Mouse (Mus musculus): ENCODE results near the gene Asb10. TPM values are rescaled to one million over a fixed set of nuclear protein-coding genes. Genes with fewer than 3 reads are reported as not detected.

Asb10 gene
- total RNA-seq, 2 experiments from 2014 or later: 0.23 TPM; not detected in 1

DNA sequence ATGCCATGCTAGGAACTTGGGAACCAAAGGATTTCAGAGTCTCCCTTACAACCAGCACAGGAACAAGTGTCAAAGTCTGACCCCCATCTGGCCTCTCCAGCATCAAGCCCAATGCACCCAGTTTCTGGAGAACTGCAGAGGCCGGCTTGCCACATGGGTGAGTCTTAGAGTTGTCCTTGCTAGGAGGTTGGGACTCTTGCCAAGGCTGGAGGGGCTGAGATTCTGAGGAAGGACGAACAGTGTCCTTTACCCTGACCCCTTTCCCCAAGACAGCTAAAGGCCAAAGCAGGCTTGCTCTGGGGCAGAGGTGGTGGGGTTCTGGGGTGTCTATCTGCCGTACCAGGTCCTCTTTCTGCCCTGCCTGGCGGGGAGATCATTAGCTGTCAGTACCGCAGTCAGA lies 4.3 kb downstream of the Asb10 start:
- DNase-seq (ENCODE audit: low spot score in 2 of 2): no peak

DNA sequence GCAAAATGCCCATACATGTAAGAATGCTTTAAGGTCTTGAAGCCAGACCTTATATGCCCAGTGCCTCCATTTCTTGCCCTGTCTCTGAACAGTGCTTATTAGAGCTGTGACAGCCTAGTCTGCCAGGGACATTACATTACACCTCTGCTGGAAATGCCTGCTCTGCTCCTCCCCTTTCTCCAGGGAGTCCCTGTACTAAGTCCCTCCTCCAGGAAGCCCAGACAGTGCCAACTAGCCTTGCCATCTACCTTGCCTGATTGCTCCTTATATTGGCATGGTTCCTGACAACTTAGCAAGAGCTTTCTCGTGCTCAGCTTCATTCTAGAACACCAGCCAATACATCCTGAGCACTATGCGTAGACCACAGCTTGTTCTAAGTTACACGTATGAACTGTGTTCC lies 5.0 kb downstream of the Asb10 start:
- no peak for DNase-seq (ENCODE audit: low spot score in 2 of 2)

DNA sequence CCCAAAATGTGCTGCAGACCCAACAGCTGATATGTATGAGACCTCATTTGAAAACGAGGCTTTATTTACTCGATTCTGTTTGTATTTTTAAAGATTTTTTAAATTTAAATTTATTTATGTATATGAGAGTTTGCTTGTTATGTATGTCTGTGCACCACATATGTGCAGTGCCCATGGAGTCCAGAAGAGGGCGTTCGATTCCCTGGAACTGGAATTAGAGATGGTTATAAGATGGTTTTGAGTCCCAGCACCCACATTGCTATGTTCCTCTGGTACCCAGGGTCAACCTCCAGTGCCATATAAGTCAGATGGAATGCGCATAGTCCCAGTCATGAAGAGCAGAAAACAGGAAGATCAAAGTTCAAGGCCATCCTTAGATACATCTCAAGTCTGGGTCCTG lies 6.5 kb downstream of the Asb10 start:
- DNase-seq (ENCODE audit: low spot score in 2 of 2): no peak

DNA sequence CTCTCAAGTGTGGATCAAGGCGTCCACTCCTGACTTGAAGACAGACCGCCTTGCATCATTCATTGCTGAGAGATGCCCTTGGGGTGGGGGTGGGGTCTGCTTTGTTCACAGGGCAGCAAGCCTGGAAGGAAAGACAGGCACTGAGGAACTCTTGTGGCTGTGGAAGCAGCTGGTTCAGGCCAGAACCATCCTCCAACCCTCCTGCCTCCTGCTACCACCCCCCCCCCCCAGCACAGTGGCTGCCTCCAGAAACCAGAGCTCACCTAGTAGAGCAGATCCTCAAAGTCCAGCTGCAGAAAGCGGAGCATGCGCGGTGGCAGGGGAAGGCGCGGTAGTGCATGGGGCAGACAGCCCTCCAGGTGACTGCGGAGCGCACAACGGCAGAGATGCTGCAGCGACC lies 7.4 kb downstream of the Asb10 start:
- DNase-seq (ENCODE audit: low spot score in 2 of 2): no peak

- peak; percentile 86 to 95 for DNase-seq (ENCODE audit: low spot score in 2 of 2)
Measured at GRCm38 (mm10) chr5:24530042-24530689, 10.6 kb downstream of the Asb10 start.

DNA sequence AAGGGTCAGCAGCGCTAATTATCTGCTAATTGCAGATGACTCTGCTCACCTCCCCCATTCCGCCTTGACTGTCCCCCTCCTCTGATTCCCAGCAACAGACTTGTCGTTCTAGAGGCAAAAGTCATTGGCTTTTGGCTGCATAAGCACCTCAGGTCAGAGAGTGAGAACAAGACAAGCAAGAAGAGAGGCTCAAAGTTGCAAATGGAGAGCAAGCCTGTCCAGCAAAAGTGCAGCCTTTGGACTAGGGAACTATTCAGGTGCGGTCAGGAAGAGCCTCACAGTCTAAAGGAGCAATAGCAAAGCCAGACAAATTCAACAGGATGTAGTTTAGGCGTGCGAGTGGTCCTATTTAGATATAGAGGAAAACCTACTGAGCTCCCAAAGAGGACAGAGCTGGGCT lies 13.0 kb downstream of the Asb10 start:
- DNase-seq (ENCODE audit: low spot score in 2 of 2): no peak

- no peak for DNase-seq (ENCODE audit: low spot score in 2 of 2)
Measured at GRCm38 (mm10) chr5:24526889-24527230, 13.9 kb downstream of the Asb10 start, which contains the start of gene Gbx1. Gene Gbx1, minus strand, starts transcription at chr5:24527202.

DNA sequence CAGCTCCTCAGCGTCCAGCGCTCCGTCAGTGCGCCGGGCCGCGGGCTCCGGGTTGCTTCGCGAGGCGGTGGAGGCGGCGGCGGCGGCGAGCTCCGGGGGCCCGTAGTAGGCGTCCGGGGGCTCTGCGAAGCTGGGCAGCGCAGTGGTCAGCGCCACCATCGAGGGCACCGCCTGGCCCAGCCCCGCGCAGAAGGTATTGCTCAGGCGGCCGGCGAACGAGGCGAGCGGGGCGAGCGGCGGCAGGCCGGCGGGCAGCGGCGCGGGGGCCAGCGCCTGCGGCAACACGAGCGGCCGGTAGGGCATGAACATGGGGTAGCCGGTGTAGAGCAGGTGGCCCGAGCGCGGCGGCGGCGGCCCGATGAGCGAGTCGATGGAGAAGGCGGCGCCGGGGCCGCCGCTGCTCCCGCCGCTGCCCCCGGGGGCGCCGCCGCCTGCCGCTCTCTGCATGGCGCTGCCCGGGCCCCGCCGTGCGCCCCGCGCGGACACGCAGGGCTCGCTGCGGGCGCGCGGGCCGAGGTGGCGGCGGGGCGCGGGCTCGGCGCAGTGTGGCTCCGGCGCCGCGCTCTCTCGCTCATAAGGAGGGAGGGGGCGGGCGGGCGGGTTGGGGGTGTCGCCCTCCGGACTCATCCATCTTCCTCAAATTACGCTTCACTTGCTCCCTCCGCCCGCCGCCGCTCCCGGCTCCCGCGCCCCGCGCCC lies 14.4 kb downstream of the Asb10 start:
- DNase-seq (ENCODE audit: low spot score in 2 of 2): no peak

GRCm38 (mm10) chr5:24525360-24526189 lies 15.2 kb downstream of the Asb10 start:
- DNase-seq (ENCODE audit: low spot score in 2 of 2): no peak

DNA sequence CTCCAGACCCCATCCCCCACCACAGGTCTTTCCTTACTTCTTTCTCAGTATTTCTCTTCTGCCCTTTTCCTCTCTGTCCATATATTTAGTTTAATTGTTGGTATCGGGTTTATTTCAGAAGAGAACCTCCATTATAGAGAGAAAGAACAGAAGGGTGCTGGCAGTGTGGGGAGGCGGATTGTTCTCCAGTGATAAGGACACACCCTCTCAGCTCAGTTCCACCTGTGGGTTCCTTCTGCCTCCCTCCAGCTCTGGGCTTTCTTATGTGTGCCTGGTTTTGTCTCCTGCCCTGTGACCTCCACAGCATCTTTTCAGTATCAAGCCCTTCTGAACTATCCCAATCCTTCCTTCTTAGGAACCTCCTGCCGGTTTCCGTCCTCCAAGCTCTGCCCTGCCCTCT lies 16.3 kb downstream of the Asb10 start:
- DNase-seq (ENCODE audit: low spot score in 2 of 2): no peak

- DNase-seq (ENCODE audit: low spot score in 2 of 2): no peak
Measured at GRCm38 (mm10) chr5:24523806-24524205, 17.0 kb downstream of the Asb10 start.

DNA sequence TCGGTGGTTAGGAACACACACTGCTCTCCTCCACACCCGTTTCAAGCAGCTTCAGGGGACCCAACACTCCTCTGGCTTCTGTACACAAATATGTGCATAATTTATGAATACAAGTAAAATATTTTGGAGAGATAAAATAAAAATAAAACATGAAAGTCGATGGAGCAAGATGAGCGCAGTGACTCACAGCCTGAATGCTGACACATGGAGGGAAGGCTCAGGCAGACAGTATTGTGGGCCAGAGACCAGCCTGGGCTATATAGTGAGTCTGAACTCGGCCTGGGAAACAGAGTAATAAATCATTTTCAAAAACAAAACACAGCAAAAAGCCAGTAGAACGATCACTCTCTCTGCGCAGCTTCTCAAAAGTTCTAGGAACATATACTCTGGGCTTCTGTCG lies 19.4 kb downstream of the Asb10 start:
- DNase-seq (ENCODE audit: low spot score in 2 of 2): no peak

DNA sequence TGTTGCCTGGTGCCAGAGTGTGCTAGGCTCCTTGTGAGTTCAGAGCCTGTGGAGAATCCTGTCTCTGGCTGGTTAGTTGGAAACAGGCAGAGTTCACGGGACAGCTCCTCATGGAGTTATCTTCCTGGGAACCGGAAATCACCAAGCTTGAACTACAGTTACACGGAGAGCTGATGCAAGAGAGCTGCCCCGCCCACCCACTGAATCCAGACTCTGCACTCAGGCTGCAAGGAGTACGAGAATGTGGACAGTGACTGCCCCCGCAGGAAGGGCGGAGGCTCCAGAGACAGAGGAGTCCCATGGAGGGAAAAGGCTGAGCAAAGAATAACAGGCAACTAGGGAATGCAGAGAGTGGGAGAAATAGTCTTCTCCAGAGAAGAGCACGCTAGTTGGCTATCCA lies 28.5 kb downstream of the Asb10 start:
- DNase-seq (ENCODE audit: low spot score in 2 of 2): no peak

DNA sequence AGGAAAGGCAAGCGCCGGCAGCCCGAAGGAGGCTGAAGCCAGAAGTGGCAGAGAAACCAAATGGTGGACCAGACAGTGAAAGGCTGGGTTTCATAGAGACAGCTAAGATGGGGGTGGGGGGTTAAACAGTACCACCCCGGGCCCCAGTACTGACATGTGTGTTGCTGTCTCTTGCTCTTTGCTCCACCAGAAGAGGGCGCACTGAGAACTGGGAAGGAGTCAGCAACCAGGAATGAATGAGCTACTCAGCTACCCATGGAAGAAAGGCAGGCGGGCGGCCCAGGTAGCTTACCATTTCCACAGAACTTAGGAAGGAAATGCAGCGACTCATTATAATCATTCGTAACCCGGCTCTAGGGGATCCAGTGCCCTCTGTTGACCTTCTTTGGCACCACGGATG lies 30.1 kb downstream of the Asb10 start:
- DNase-seq (ENCODE audit: low spot score in 2 of 2): peak in 1 of 2 experiments; percentile 46

- DNase-seq (ENCODE audit: low spot score in 2 of 2): no peak
Measured at GRCm38 (mm10) chr5:24508406-24508805, 32.4 kb downstream of the Asb10 start.

DNA sequence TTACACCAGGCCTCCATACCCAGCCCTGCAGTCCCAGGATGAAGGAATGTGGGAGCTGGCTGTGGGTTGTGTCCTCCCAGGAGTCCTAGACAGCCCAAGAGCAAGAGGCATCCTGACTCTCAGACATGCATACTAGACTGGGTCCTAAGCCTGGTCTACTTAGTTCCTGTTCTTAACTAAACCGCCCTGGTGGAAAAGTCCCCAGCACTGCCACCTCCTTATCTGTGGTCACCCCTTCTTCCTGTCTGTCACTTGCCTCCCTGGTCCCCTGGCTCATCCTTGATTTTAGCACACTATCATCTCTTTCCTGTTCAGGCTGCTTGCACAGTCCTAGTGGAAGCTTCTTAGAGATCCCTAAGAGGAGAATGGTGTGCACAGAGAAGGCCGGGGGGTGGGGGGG lies 35.3 kb downstream of the Asb10 start:
- DNase-seq (ENCODE audit: low spot score in 2 of 2): no peak

GRCm38 (mm10) chr5:24502786-24503185 lies 38.0 kb downstream of the Asb10 start:
- no peak for DNase-seq (ENCODE audit: low spot score in 2 of 2)

GRCm38 (mm10) chr5:24500851-24501250 lies 39.9 kb downstream of the Asb10 start:
- DNase-seq (ENCODE audit: low spot score in 2 of 2): no peak

DNA sequence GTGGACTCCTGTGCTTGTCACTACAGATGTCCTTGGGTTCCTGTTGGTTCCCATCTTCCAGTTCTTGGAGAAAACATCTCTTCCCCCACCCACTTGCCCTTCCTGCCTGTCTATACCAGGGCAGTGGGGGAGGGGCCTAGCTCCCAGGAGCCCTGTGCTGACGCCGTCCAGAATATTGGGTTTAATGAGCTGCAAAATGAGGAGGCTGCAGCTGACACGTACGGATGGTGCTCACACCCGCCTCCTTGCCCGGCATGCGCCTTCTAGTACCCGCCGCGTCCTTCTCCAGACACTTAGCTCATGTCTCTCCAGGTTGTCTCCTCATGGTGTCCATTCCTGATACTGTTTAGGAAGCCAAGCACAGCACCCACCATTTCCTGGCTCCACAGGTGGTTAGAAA lies 41.7 kb downstream of the Asb10 start:
- no peak for DNase-seq (ENCODE audit: low spot score in 2 of 2)

GRCm38 (mm10) chr5:24497526-24497925 lies 43.3 kb downstream of the Asb10 start:
- no peak for DNase-seq (ENCODE audit: low spot score in 2 of 2)

DNA sequence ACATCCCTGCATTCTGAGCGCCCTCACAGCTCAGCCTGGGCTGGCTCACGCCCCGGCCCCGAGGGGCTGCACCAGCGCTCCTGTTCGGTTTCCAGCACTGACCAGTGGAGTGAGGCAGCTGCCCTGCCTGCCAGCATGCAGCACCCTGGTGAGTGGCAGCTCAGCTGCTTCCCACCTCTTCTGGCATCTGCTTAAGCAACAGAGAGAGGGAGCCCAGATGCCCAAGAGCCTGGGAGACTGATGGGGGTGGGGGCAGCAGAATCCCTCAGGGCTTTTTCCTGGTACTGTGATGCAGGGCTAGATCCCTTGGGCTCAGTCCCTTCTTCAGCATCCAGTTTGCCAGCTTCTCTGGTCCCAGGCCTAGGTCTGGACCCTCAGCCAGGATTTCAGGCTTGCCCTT lies 44.0 kb downstream of the Asb10 start:
- no peak for DNase-seq (ENCODE audit: low spot score in 2 of 2)

DNA sequence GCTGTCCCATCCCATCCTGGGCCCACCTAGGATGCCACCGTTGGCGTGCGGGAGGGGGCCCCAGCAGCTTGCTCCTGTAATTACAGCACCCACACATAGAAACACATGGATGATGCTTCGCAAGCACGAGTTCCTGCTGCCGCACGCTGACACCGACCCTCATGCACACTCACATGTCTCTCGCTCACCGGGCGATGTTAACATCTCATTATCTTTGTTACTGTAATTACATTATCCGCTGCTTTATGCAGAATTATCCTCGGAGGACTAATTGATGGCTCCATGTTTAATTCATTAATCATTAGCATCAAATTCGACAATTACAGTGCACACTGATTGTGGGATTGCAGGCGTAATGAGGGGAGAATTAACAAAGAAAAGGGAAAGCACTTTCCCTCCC lies 45.8 kb downstream of the Asb10 start:
- peak in 1 of 2 experiments; percentile 3 for DNase-seq (ENCODE audit: low spot score in 2 of 2)

Measured in layer of hippocampus, adult 18-20 months (tissue).